Mouse (Mus musculus): ENCODE results near the gene Gdf3.

DNA sequence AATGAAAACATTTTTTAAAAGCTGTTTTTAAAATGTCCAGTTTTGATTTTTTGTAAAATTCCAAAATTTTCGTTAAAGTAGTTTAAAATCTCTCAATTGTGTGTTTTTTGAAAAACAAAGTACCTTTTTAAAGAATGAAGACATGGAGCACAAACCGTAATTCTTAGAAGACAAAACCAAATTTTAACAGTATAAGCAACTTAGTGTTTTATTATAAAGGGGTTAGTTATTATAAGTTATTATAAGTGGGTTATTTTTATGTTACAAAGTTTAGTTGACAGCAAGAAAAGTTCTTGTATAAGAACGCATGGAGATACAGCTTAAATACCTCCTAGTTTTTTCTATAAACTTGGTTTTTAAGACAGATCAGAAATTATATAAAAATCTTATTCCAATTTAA is 8.3 kb downstream of the Gdf3 start:
- TF ChIP-seq EP300 (IDR thresholded peaks at IDR 0.05; ENCODE audit: low read depth): no peak
- no peak for TF ChIP-seq CTCF (IDR thresholded peaks at IDR 0.05; ENCODE audit: low read depth)

Data from heart, postnatal 0 days (tissue).